Comparison of ENCODE assay signal across 8 mouse cellular contexts in the genomic region with DNA sequence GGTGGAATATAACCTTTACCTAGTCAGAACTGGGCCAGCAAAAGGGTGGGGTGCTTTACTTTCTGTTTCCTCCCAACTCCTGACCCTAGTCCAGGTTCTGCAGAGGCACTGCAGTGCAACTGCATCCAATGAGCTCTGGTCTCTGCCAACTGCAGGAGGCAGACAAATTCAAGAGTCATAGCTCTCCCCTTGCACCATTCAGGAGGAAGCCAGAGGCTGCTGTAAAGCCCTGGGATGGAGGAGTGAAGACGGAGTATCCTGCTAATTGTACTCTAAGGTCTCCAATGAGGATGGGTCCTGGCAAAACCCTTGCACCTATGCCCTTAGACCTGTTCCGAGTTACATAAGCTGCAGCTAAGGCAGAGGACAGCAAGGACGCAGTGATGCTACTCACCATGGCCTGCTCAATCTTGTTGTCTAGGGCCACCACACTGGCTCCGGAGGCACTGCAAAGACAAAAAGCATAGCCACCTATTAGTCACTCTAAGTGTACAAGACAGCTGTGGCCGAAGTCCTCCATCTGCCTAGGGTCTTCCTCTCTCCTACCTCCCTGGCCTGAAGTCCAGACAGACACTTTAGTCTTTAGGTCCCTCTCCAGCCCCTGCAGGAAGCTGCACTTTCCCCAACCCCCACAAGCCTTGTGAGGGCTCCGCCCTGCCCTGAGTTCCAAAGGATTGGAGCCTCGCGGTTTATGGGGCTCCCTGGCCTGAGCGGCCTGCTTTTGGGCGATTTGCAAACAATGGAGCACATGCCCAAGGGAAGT. TPM values are rescaled to one million over a fixed set of nuclear protein-coding genes. Genes with fewer than 3 reads are reported as not detected.
DNase-seq lines count a peak whose midpoint lies in the region; ATAC-seq and TF ChIP-seq lines count a peak whose summit lies in the region.

No protein-coding gene starts in this region.

- TF ChIP-seq EP300 in stomach, postnatal 0 days (optimal IDR thresholded peaks at IDR 0.05) = no peak

- 17% methylated on average over 10 of the region's 10 CpGs for WGBS in embryonic facial prominence, embryonic 11.5 days
- WGBS in heart, embryonic 16.5 days = 18% methylated on average over 10 of the region's 10 CpGs
- WGBS in midbrain, embryonic 11.5 days = 24% methylated on average over 10 of the region's 10 CpGs
- 19% methylated on average over 10 of the region's 10 CpGs for WGBS in stomach, postnatal 0 days

- H3K4me2 ChIP-seq in embryonic facial prominence, embryonic 11.5 days (ENCODE audit: low read depth, low read length) = peak overlapping the region; percentile 58
- peak overlapping the region; percentile 72 for H3K4me2 ChIP-seq in heart, embryonic 16.5 days (ENCODE audit: low read depth, low read length)
- peak overlapping the region; percentile 58 for H3K4me2 ChIP-seq in midbrain, embryonic 11.5 days
- peak overlapping the region; percentile 60 for H3K4me2 ChIP-seq in stomach, postnatal 0 days (replicated peaks; ENCODE audit: low read depth)

- peaks cover 3% of the 10 kb centered on the region; the same call in 1 of the 2 replicates for H3K27me3 ChIP-seq in embryonic facial prominence, embryonic 11.5 days (ENCODE audit: control insufficient read depth, insufficient read depth, low read length)
- no peaks in the 10 kb centered on the region for H3K27me3 ChIP-seq in heart, embryonic 16.5 days (ENCODE audit: control insufficient read depth, insufficient read depth, low read length)
- H3K27me3 ChIP-seq in midbrain, embryonic 11.5 days (ENCODE audit: control insufficient read depth, insufficient read depth, low read length) = peaks cover 29% of the 10 kb centered on the region
- no peaks in the 10 kb centered on the region for H3K27me3 ChIP-seq in stomach, postnatal 0 days (ENCODE audit: control insufficient read depth, insufficient read depth, low read length)

- ATAC-seq in CD4-positive, CD25-positive, alpha-beta regulatory T cell, adult 4 months = no peak
- ATAC-seq in embryonic facial prominence, embryonic 11.5 days (replicated peaks; ENCODE audit: insufficient number of reproducible peaks, low FRiP score, low TSS enrichment, low read depth) = peak; percentile 60
- ATAC-seq in heart, embryonic 16.5 days (replicated peaks; ENCODE audit: extremely low read depth, insufficient read depth, low FRiP score) = 0 out of 2 replicates have a peak, but pooled peaks have one; percentile 3
- peak; percentile 72 for ATAC-seq in midbrain, embryonic 11.5 days (ENCODE audit: low FRiP score)
- peak; percentile 72 for ATAC-seq in stomach, postnatal 0 days (ENCODE audit: low FRiP score, low TSS enrichment)

- no peak; the same call in 1 of the 2 replicates for TF ChIP-seq CTCF in stomach, postnatal 0 days (IDR thresholded peaks at IDR 0.05; ENCODE audit: low read depth)

- intact Hi-C loops in left cerebral cortex, postnatal 36 days (cut with DNase I) = loop anchor here (5.0 kb wide), 2 partner anchors 35 to 55 kb away; no protein-coding TSS in a partner anchor

- H3K9me3 ChIP-seq in embryonic facial prominence, embryonic 11.5 days (replicated peaks; ENCODE audit: control insufficient read depth, low read length) = no peaks in the 10 kb centered on the region
- no peaks in the 10 kb centered on the region for H3K9me3 ChIP-seq in heart, embryonic 16.5 days (replicated peaks; ENCODE audit: control insufficient read depth, low read length)
- H3K9me3 ChIP-seq in midbrain, embryonic 11.5 days (ENCODE audit: control insufficient read depth, low read length) = no peaks in the 10 kb centered on the region
- no peaks in the 10 kb centered on the region for H3K9me3 ChIP-seq in stomach, postnatal 0 days (ENCODE audit: control insufficient read depth, low read length)

- peak overlapping the region; percentile 77 for H3K9ac ChIP-seq in embryonic facial prominence, embryonic 11.5 days (replicated peaks; ENCODE audit: low read length)
- peak overlapping the region; percentile 81 for H3K9ac ChIP-seq in heart, embryonic 16.5 days (ENCODE audit: low read length)
- peak overlapping the region; percentile 73 for H3K9ac ChIP-seq in midbrain, embryonic 11.5 days (ENCODE audit: low read length)
- peak overlapping the region; percentile 81 for H3K9ac ChIP-seq in stomach, postnatal 0 days (ENCODE audit: low read length)

- DNase-seq in CD4-positive, CD25-positive, alpha-beta regulatory T cell, adult 2 months (ENCODE audit: low read depth, low spot score) = peak; percentile 50
- peak; percentile 17 for DNase-seq in R1 (ENCODE audit: low read depth, low spot score)
- peak; percentile 24 for DNase-seq in embryonic facial prominence, embryonic 11.5 days (ENCODE audit: low spot score)
- peak; percentile 26 to 38 for DNase-seq in left cerebral cortex, postnatal 36 days (ENCODE audit: low spot score in 2 of 2)
- peak; percentile 93 for DNase-seq in midbrain, embryonic 11.5 days (ENCODE audit: low spot score, missing footprints)
- peak; percentile 50 for DNase-seq in stomach, postnatal 0 days (ENCODE audit: low spot score)

- H3K27ac ChIP-seq in embryonic facial prominence, embryonic 11.5 days (replicated peaks; ENCODE audit: low read depth, low read length) = peak overlapping the region; percentile 73
- peak overlapping the region; percentile 95 for H3K27ac ChIP-seq in heart, embryonic 16.5 days (ENCODE audit: low read length)
- peak overlapping the region; percentile 81 for H3K27ac ChIP-seq in midbrain, embryonic 11.5 days (ENCODE audit: low read depth, low read length)
- H3K27ac ChIP-seq in stomach, postnatal 0 days (replicated peaks) = peak overlapping the region; percentile 93

- H3K4me3 ChIP-seq in embryonic facial prominence, embryonic 11.5 days (ENCODE audit: low read depth, low read length) = peak overlapping the region; percentile 50
- peak overlapping the region; percentile 68 for H3K4me3 ChIP-seq in heart, embryonic 16.5 days (ENCODE audit: low read length)
- H3K4me3 ChIP-seq in midbrain, embryonic 11.5 days (ENCODE audit: low read depth, low read length) = peak overlapping the region; percentile 45
- H3K4me3 ChIP-seq in stomach, postnatal 0 days (ENCODE audit: low read depth, low read length) = peak overlapping the region; percentile 54

- no peaks in the 10 kb centered on the region for H3K36me3 ChIP-seq in embryonic facial prominence, embryonic 11.5 days (replicated peaks; ENCODE audit: control insufficient read depth, insufficient read depth, low read depth, low read length)
- H3K36me3 ChIP-seq in heart, embryonic 16.5 days (ENCODE audit: control insufficient read depth, insufficient read depth) = no peaks in the 10 kb centered on the region
- H3K36me3 ChIP-seq in midbrain, embryonic 11.5 days (ENCODE audit: control insufficient read depth, insufficient read depth, low read length) = no peaks in the 10 kb centered on the region
- H3K36me3 ChIP-seq in stomach, postnatal 0 days (ENCODE audit: control insufficient read depth, insufficient read depth, low read length) = no peaks in the 10 kb centered on the region

- H3K4me1 ChIP-seq in embryonic facial prominence, embryonic 11.5 days (ENCODE audit: control insufficient read depth, insufficient read depth, low read length) = no peaks in the 10 kb centered on the region
- H3K4me1 ChIP-seq in heart, embryonic 16.5 days (ENCODE audit: control insufficient read depth, insufficient read depth, low read length) = peaks cover 16% of the 10 kb centered on the region
- H3K4me1 ChIP-seq in midbrain, embryonic 11.5 days (ENCODE audit: control insufficient read depth, insufficient read depth, low read length) = peaks cover 9% of the 10 kb centered on the region; the same call in 1 of the 2 replicates
- no peaks in the 10 kb centered on the region for H3K4me1 ChIP-seq in stomach, postnatal 0 days (replicated peaks; ENCODE audit: control insufficient read depth, insufficient read depth)

RNA-seq across cellular contexts. Expression of gene Tsc22d3, which starts 58.6 kb away (rescaled TPM):
- polyA plus RNA-seq in CD4-positive, CD25-positive, alpha-beta regulatory T cell, adult 4 months (2017; shearing (Covaris generic)) = 100 to 1,000 TPM; 366 to 590 TPM
- polyA plus RNA-seq in embryonic facial prominence, embryonic 11.5 days (2014; fragmentation: Nextera tagmentation; extraction: Ambion mirVana) = 137 and 141 TPM in 2 replicates
- polyA plus RNA-seq in heart, embryonic 16.5 days (2015; fragmentation: Nextera tagmentation; extraction: Ambion mirVana) = 204 and 223 TPM in 2 replicates
- total RNA-seq in left cerebral cortex, postnatal 36 days (2021) = 100 to 1,000 TPM; 126 to 137 TPM
- polyA plus RNA-seq in midbrain, embryonic 11.5 days (2014; fragmentation: Nextera tagmentation; extraction: Ambion mirVana) = 165 and 166 TPM in 2 replicates
- polyA plus RNA-seq in stomach, postnatal 0 days (2015; fragmentation: Nextera tagmentation; extraction: Ambion mirVana) = 69.7 and 77.3 TPM in 2 replicates

Comparison
In these comparisons a context has a peak if more than half of its experiments do, and no peak if none do; other contexts are left out.
1. DNase-seq: peak in every context shown above with its lines; median percentile 93 in midbrain, embryonic 11.5 days; 50 in CD4-positive, CD25-positive, alpha-beta regulatory T cell, adult 2 months; 50 in stomach, postnatal 0 days; 32 in left cerebral cortex, postnatal 36 days; 24 in embryonic facial prominence, embryonic 11.5 days; 17 in R1.